Mouse (Mus musculus): ENCODE results near the gene Btg2. TPM values are rescaled to one million over a fixed set of nuclear protein-coding genes. Genes with fewer than 3 reads are reported as not detected.

Gene Btg2
- polyA plus RNA-seq, 1 experiment from 2014 or later: 130 TPM

DNA sequence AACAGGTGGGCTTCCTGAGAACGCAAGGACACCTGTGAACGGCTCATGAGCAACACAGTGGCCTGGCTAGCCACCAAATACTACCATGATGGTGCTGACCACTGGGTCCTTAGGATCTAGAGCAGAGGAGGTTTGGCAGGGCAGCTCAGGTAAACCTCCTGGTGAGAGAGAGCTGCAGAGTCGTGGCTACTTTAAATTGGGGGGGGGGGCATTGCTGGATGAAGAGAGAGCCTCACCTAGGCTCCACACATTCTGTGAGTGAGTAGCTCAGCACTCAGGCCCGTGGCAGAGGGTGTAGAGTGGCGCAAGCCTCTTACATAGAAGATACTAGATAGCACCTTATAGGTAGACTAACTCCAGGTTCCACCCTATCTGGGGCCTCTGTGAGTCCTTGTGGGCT, 21.5 kb upstream of the Btg2 start:
- peaks cover 46% of the 10 kb centered on the region for H3K4me1 ChIP-seq (replicated peaks; ENCODE audit: control insufficient read depth, insufficient read depth, low read length)
- no peak overlapping the region for H3K4me2 ChIP-seq (ENCODE audit: low read depth, low read length)
- H3K9me3 ChIP-seq (ENCODE audit: control insufficient read depth, low read length): no peaks in the 10 kb centered on the region
- H3K9ac ChIP-seq (ENCODE audit: low read length): no peak overlapping the region
- no peaks in the 10 kb centered on the region for H3K27me3 ChIP-seq (ENCODE audit: control insufficient read depth, insufficient read depth, low read depth, low read length)
- no peak for ATAC-seq (ENCODE audit: low read depth)
- H3K36me3 ChIP-seq (ENCODE audit: control insufficient read depth, insufficient read depth, low read length): no peaks in the 10 kb centered on the region
- WGBS: 76% methylated on average over 5 of the region's 5 CpGs
- H3K27ac ChIP-seq (ENCODE audit: low read length): no peak overlapping the region
- H3K4me3 ChIP-seq (ENCODE audit: low read length): no peak overlapping the region

- Histone ChIP-seq H3K4me3 (ENCODE audit: low read length) (peak overlapping the region; percentile 51), H3K9me3 (ENCODE audit: control insufficient read depth, low read length) (no peaks in the 10 kb centered on the region), H3K27me3 (ENCODE audit: control insufficient read depth, insufficient read depth, low read depth, low read length) (no peaks in the 10 kb centered on the region), H3K4me1 (replicated peaks; ENCODE audit: control insufficient read depth, insufficient read depth, low read length) (peaks cover 51% of the 10 kb centered on the region), H3K27ac (ENCODE audit: low read length) (peak overlapping the region; percentile 99), H3K36me3 (ENCODE audit: control insufficient read depth, insufficient read depth, low read length) (no peaks in the 10 kb centered on the region), H3K4me2 (ENCODE audit: low read depth, low read length) (peak overlapping the region; percentile 67), H3K9ac (ENCODE audit: low read length) (peak overlapping the region; percentile 69)
- ATAC-seq (ENCODE audit: low read depth): no peak; the same call in 1 of the 2 replicates
- WGBS: 13% methylated on average over 12 of the region's 12 CpGs
Observed at GRCm38 (mm10) chr1:134099516-134100235, 20.8 kb upstream of the Btg2 start.

GRCm38 (mm10) chr1:134098726-134099515, 20.0 kb upstream of the Btg2 start:
- peak overlapping the region; percentile 99 for H3K27ac ChIP-seq (ENCODE audit: low read length)
- H3K27me3 ChIP-seq (ENCODE audit: control insufficient read depth, insufficient read depth, low read depth, low read length): no peaks in the 10 kb centered on the region
- peak overlapping the region; percentile 67 for H3K4me2 ChIP-seq (ENCODE audit: low read depth, low read length)
- H3K4me3 ChIP-seq (ENCODE audit: low read length): peak overlapping the region; percentile 51
- peaks cover 58% of the 10 kb centered on the region for H3K4me1 ChIP-seq (replicated peaks; ENCODE audit: control insufficient read depth, insufficient read depth, low read length)
- H3K9me3 ChIP-seq (ENCODE audit: control insufficient read depth, low read length): no peaks in the 10 kb centered on the region
- peak overlapping the region; percentile 69 for H3K9ac ChIP-seq (ENCODE audit: low read length)
- H3K36me3 ChIP-seq (ENCODE audit: control insufficient read depth, insufficient read depth, low read length): no peaks in the 10 kb centered on the region
- ATAC-seq (ENCODE audit: low read depth): peak; percentile 89
- 1% methylated on average over 17 of the region's 17 CpGs for WGBS

- no peaks in the 10 kb centered on the region for H3K9me3 ChIP-seq (ENCODE audit: control insufficient read depth, low read length)
- peak overlapping the region; percentile 67 for H3K4me2 ChIP-seq (ENCODE audit: low read depth, low read length)
- H3K4me1 ChIP-seq (replicated peaks; ENCODE audit: control insufficient read depth, insufficient read depth, low read length): peaks cover 60% of the 10 kb centered on the region
- H3K4me3 ChIP-seq (ENCODE audit: low read length): peak overlapping the region; percentile 51; the same call in 1 of the 2 replicates
- no peaks in the 10 kb centered on the region for H3K27me3 ChIP-seq (ENCODE audit: control insufficient read depth, insufficient read depth, low read depth, low read length)
- WGBS: 35% methylated on average over 13 of the region's 13 CpGs
- peak overlapping the region; percentile 99 for H3K27ac ChIP-seq (ENCODE audit: low read length)
- H3K9ac ChIP-seq (ENCODE audit: low read length): peak overlapping the region; percentile 53
- no peaks in the 10 kb centered on the region for H3K36me3 ChIP-seq (ENCODE audit: control insufficient read depth, insufficient read depth, low read length)
- no peak for ATAC-seq (ENCODE audit: low read depth)
Observed at GRCm38 (mm10) chr1:134097956-134098725, 19.2 kb upstream of the Btg2 start.

GRCm38 (mm10) chr1:134097080-134097855, 18.3 kb upstream of the Btg2 start:
- H3K9ac ChIP-seq (ENCODE audit: low read length): no peak overlapping the region; the same call in 1 of the 2 replicates
- no peaks in the 10 kb centered on the region for H3K27me3 ChIP-seq (ENCODE audit: control insufficient read depth, insufficient read depth, low read depth, low read length)
- H3K36me3 ChIP-seq (ENCODE audit: control insufficient read depth, insufficient read depth, low read length): no peaks in the 10 kb centered on the region
- H3K4me2 ChIP-seq (ENCODE audit: low read depth, low read length): no peak overlapping the region
- no peaks in the 10 kb centered on the region for H3K9me3 ChIP-seq (ENCODE audit: control insufficient read depth, low read length)
- ATAC-seq (ENCODE audit: low read depth): no peak
- peaks cover 64% of the 10 kb centered on the region for H3K4me1 ChIP-seq (replicated peaks; ENCODE audit: control insufficient read depth, insufficient read depth, low read length)
- H3K27ac ChIP-seq (ENCODE audit: low read length): peak overlapping the region; percentile 99
- 74% methylated on average over 7 of the region's 7 CpGs for WGBS
- H3K4me3 ChIP-seq (ENCODE audit: low read length): no peak overlapping the region

GRCm38 (mm10) chr1:134096264-134096934, 17.5 kb upstream of the Btg2 start:
- Histone ChIP-seq H3K36me3 (ENCODE audit: control insufficient read depth, insufficient read depth, low read length) (no peaks in the 10 kb centered on the region), H3K27ac (ENCODE audit: low read length) (peak overlapping the region; percentile 99), H3K4me3 (ENCODE audit: low read length) (no peak overlapping the region), H3K27me3 (ENCODE audit: control insufficient read depth, insufficient read depth, low read depth, low read length) (no peaks in the 10 kb centered on the region), H3K9ac (ENCODE audit: low read length) (peak overlapping the region; percentile 51), H3K4me1 (replicated peaks; ENCODE audit: control insufficient read depth, insufficient read depth, low read length) (peaks cover 66% of the 10 kb centered on the region), H3K9me3 (ENCODE audit: control insufficient read depth, low read length) (no peaks in the 10 kb centered on the region), H3K4me2 (ENCODE audit: low read depth, low read length) (peak overlapping the region; percentile 15; the same call in 1 of the 2 replicates)
- 22% methylated on average over 14 of the region's 14 CpGs for WGBS
- ATAC-seq (ENCODE audit: low read depth): peak; percentile 48

GRCm38 (mm10) chr1:134095721-134096120, 16.8 kb upstream of the Btg2 start:
- peak overlapping the region; percentile 42 for H3K9ac ChIP-seq (ENCODE audit: low read length)

GRCm38 (mm10) chr1:134095033-134095612, 16.2 kb upstream of the Btg2 start:
- no peak overlapping the region for H3K4me3 ChIP-seq (ENCODE audit: low read length)
- H3K27me3 ChIP-seq (ENCODE audit: control insufficient read depth, insufficient read depth, low read depth, low read length): no peaks in the 10 kb centered on the region
- ATAC-seq (ENCODE audit: low read depth): no peak
- no peaks in the 10 kb centered on the region for H3K9me3 ChIP-seq (ENCODE audit: control insufficient read depth, low read length)
- peaks cover 66% of the 10 kb centered on the region for H3K4me1 ChIP-seq (replicated peaks; ENCODE audit: control insufficient read depth, insufficient read depth, low read length)
- H3K36me3 ChIP-seq (ENCODE audit: control insufficient read depth, insufficient read depth, low read length): no peaks in the 10 kb centered on the region
- WGBS: 61% methylated on average over 7 of the region's 7 CpGs
- H3K9ac ChIP-seq (ENCODE audit: low read length): no peak overlapping the region; the same call in none of the 2 replicates
- peak overlapping the region; percentile 99 for H3K27ac ChIP-seq (ENCODE audit: low read length)
- H3K4me2 ChIP-seq (ENCODE audit: low read depth, low read length): no peak overlapping the region; the same call in 1 of the 2 replicates

More at GRCm38 (mm10) chr1:134095721-134096120, 16.8 kb upstream of the Btg2 start:
- peaks cover 66% of the 10 kb centered on the region for H3K4me1 ChIP-seq (replicated peaks; ENCODE audit: control insufficient read depth, insufficient read depth, low read length)
- H3K27ac ChIP-seq (ENCODE audit: low read length): peak overlapping the region; percentile 99
- no peaks in the 10 kb centered on the region for H3K27me3 ChIP-seq (ENCODE audit: control insufficient read depth, insufficient read depth, low read depth, low read length)
- no peak overlapping the region for H3K4me3 ChIP-seq (ENCODE audit: low read length)
- 78% methylated on average over 4 of the region's 4 CpGs for WGBS
- no peaks in the 10 kb centered on the region for H3K9me3 ChIP-seq (ENCODE audit: control insufficient read depth, low read length)
- H3K4me2 ChIP-seq (ENCODE audit: low read depth, low read length): no peak overlapping the region
- ATAC-seq (ENCODE audit: low read depth): no peak
- H3K36me3 ChIP-seq (ENCODE audit: control insufficient read depth, insufficient read depth, low read length): no peaks in the 10 kb centered on the region

All from lung, embryonic 16.5 days (tissue).